Mouse (Mus musculus) megakaryocyte, embryonic 14.5 days (primary cell): ENCODE measurements around the gene Acvr1. TPM values are rescaled to one million over a fixed set of nuclear protein-coding genes. Genes with fewer than 3 reads are reported as not detected.

Experiments used
- H3K27me3 ChIP-seq: replicated peaks from 2 replicates; pipeline ENCODE3; 2012; ENCODE audit warnings: inconsistent platforms
- H3K36me3 ChIP-seq: replicated peaks from 2 replicates; pipeline ENCODE3; 2012; ENCODE audit warnings: low read length, inconsistent platforms, mixed read lengths
- H3K4me1 ChIP-seq: 2 replicates; pipeline ENCODE4 v1.6.1; 2012; ENCODE audit warnings: inconsistent platforms
- H3K4me3 ChIP-seq: replicated peaks from 2 replicates; pipeline ENCODE3; 2012; ENCODE audit warnings: moderate library complexity, mild to moderate bottlenecking, inconsistent platforms
- H3K9me3 ChIP-seq: 2 replicates; pipeline ENCODE4 v1.6.1; 2012; ENCODE audit warnings: inconsistent platforms
- FLI1 ChIP-seq: IDR thresholded peaks from 2 replicates; pipeline ENCODE4 v1.6.1; 2012; ENCODE audit warnings: low read length, inconsistent platforms, mixed read lengths
- GATA1 ChIP-seq: IDR thresholded peaks from 3 replicates; pipeline ENCODE4 v1.6.1; 2012; ENCODE audit warnings: mixed read lengths, low read length, inconsistent platforms, borderline replicate concordance
- polyA plus RNA-seq: library from polyadenylated mRNA; stranded (reverse); fragments of >175 nt; gene quantifications from 2 replicates; pipeline ENCODE4 v1.2.3, GENCODE M21; 2012; ENCODE audit warnings: low replicate concordance; ENCODE audit not compliant: insufficient read depth

Acvr1 gene
- polyA plus RNA-seq, 1 experiment = 0.63 TPM

GRCm38 (mm10) chr2:58524356-58524755 lies 42.6 kb downstream of the Acvr1 start:
- Histone ChIP-seq H3K9me3 (0 out of 2 replicates have a peak, but pooled peaks cover 4% of the 10 kb centered on the region), H3K4me1 (no peaks in the 10 kb centered on the region), H3K36me3 (no peaks in the 10 kb centered on the region), H3K4me3 (no peak overlapping the region), H3K27me3 (no peaks in the 10 kb centered on the region)
- TF ChIP-seq GATA1 = no peak
- no peak for TF ChIP-seq FLI1

GRCm38 (mm10) chr2:58523894-58524293 lies 43.1 kb downstream of the Acvr1 start:
- Histone ChIP-seq H3K4me1 (no peaks in the 10 kb centered on the region), H3K9me3 (0 out of 2 replicates have a peak, but pooled peaks cover 4% of the 10 kb centered on the region), H3K36me3 (no peaks in the 10 kb centered on the region), H3K4me3 (no peak overlapping the region), H3K27me3 (no peaks in the 10 kb centered on the region)
- TF ChIP-seq FLI1 (no peak), GATA1 (no peak)

- no peaks in the 10 kb centered on the region for H3K27me3 ChIP-seq
- no peaks in the 10 kb centered on the region for H3K4me1 ChIP-seq
- no peak for TF ChIP-seq GATA1
- TF ChIP-seq FLI1 = no peak
- H3K36me3 ChIP-seq = no peaks in the 10 kb centered on the region
- H3K4me3 ChIP-seq = no peak overlapping the region
- H3K9me3 ChIP-seq = 0 out of 2 replicates have a peak, but pooled peaks cover 4% of the 10 kb centered on the region
These were observed 43.9 kb downstream of the Acvr1 start for GRCm38 (mm10) chr2:58523097-58523496.

- Histone ChIP-seq H3K4me3 (no peak overlapping the region), H3K4me1 (no peaks in the 10 kb centered on the region), H3K9me3 (0 out of 2 replicates have a peak, but pooled peaks cover 7% of the 10 kb centered on the region), H3K36me3 (no peaks in the 10 kb centered on the region), H3K27me3 (no peaks in the 10 kb centered on the region)
- TF ChIP-seq GATA1 = no peak
- no peak for TF ChIP-seq FLI1
These were observed 45.3 kb downstream of the Acvr1 start for GRCm38 (mm10) chr2:58521621-58522020.

- 0 out of 2 replicates have a peak, but pooled peaks cover 7% of the 10 kb centered on the region for H3K9me3 ChIP-seq
- no peaks in the 10 kb centered on the region for H3K27me3 ChIP-seq
- TF ChIP-seq GATA1 (no peak), FLI1 (no peak)
- H3K36me3 ChIP-seq = no peaks in the 10 kb centered on the region
- no peaks in the 10 kb centered on the region for H3K4me1 ChIP-seq
- H3K4me3 ChIP-seq = no peak overlapping the region
These were observed 46.2 kb downstream of the Acvr1 start for GRCm38 (mm10) chr2:58520727-58521126.

- Histone ChIP-seq H3K4me1 (no peaks in the 10 kb centered on the region), H3K4me3 (no peak overlapping the region), H3K9me3 (peaks cover 7% of the 10 kb centered on the region; the same call in 1 of the 2 replicates), H3K36me3 (no peaks in the 10 kb centered on the region), H3K27me3 (no peaks in the 10 kb centered on the region)
- TF ChIP-seq GATA1 = no peak
- no peak for TF ChIP-seq FLI1
These were observed 48.4 kb downstream of the Acvr1 start for GRCm38 (mm10) chr2:58518517-58518916.

GRCm38 (mm10) chr2:58516920-58517319 lies 50.0 kb downstream of the Acvr1 start:
- H3K4me1 ChIP-seq = no peaks in the 10 kb centered on the region
- peaks cover 8% of the 10 kb centered on the region; the same call in 1 of the 2 replicates for H3K9me3 ChIP-seq
- no peak overlapping the region for H3K4me3 ChIP-seq
- no peak for TF ChIP-seq FLI1
- no peak for TF ChIP-seq GATA1
- H3K27me3 ChIP-seq = no peaks in the 10 kb centered on the region
- no peaks in the 10 kb centered on the region for H3K36me3 ChIP-seq

- H3K4me1 ChIP-seq = no peaks in the 10 kb centered on the region
- H3K9me3 ChIP-seq = peaks cover 11% of the 10 kb centered on the region; the same call in 1 of the 2 replicates
- TF ChIP-seq FLI1 (no peak), GATA1 (no peak)
- H3K27me3 ChIP-seq = no peaks in the 10 kb centered on the region
- no peak overlapping the region for H3K4me3 ChIP-seq
- H3K36me3 ChIP-seq = no peaks in the 10 kb centered on the region
These were observed 51.0 kb downstream of the Acvr1 start for GRCm38 (mm10) chr2:58516000-58516399.

- Histone ChIP-seq H3K27me3 (no peaks in the 10 kb centered on the region), H3K4me1 (no peaks in the 10 kb centered on the region), H3K4me3 (no peak overlapping the region), H3K36me3 (no peaks in the 10 kb centered on the region), H3K9me3 (peaks cover 11% of the 10 kb centered on the region; the same call in 1 of the 2 replicates)
- TF ChIP-seq GATA1 (no peak), FLI1 (no peak)
These were observed 52.5 kb downstream of the Acvr1 start for GRCm38 (mm10) chr2:58514489-58514888.

GRCm38 (mm10) chr2:58513212-58513611 lies 53.7 kb downstream of the Acvr1 start:
- Histone ChIP-seq H3K4me3 (no peak overlapping the region), H3K27me3 (no peaks in the 10 kb centered on the region), H3K4me1 (no peaks in the 10 kb centered on the region), H3K9me3 (peaks cover 17% of the 10 kb centered on the region; the same call in 1 of the 2 replicates), H3K36me3 (no peaks in the 10 kb centered on the region)
- TF ChIP-seq GATA1 (no peak), FLI1 (no peak)
